8 mouse cellular contexts compared by ENCODE assay signal in genomic region chr1:128243627-128243995, GRCm38 (mm10). TPM values are rescaled to one million over a fixed set of nuclear protein-coding genes. Genes with fewer than 3 reads are reported as not detected.
A peak's percentile ranks its signal among the peaks of the same experiment; 100 is the strongest.
DNase-seq lines count a peak whose midpoint lies in the region; ATAC-seq and TF ChIP-seq lines count a peak whose summit lies in the region.

Gene Ubxn4 (plus strand): TSS chr1:128243964.

- no peaks in the 10 kb centered on the region for H3K27me3 ChIP-seq in kidney, embryonic 16.5 days (ENCODE audit: insufficient read depth, low read length)
- no peaks in the 10 kb centered on the region for H3K27me3 ChIP-seq in forebrain, postnatal 0 days (ENCODE audit: insufficient read depth, low read length)
- no peaks in the 10 kb centered on the region for H3K27me3 ChIP-seq in hindbrain, embryonic 14.5 days (ENCODE audit: control insufficient read depth, insufficient read depth, low read length)
- no peaks in the 10 kb centered on the region for H3K27me3 ChIP-seq in liver, embryonic 13.5 days
- H3K27me3 ChIP-seq in stomach, postnatal 0 days (ENCODE audit: control insufficient read depth, insufficient read depth, low read length), result no peaks in the 10 kb centered on the region

- no peaks in the 10 kb centered on the region for H3K36me3 ChIP-seq in kidney, embryonic 16.5 days (ENCODE audit: insufficient read depth, low read length)
- H3K36me3 ChIP-seq in forebrain, postnatal 0 days (ENCODE audit: insufficient read depth), result no peaks in the 10 kb centered on the region
- peaks cover 3% of the 10 kb centered on the region; the same call in 1 of the 2 replicates for H3K36me3 ChIP-seq in hindbrain, embryonic 14.5 days (replicated peaks; ENCODE audit: control insufficient read depth, insufficient read depth)
- H3K36me3 ChIP-seq in liver, embryonic 13.5 days, result peaks cover 8% of the 10 kb centered on the region; the same call in 1 of the 2 replicates
- H3K36me3 ChIP-seq in stomach, postnatal 0 days (ENCODE audit: control insufficient read depth, insufficient read depth, low read length), result no peaks in the 10 kb centered on the region

- 15% methylated on average over 10 of the region's 10 CpGs for WGBS in kidney, embryonic 16.5 days
- WGBS in forebrain, postnatal 0 days, result 7% methylated on average over 10 of the region's 10 CpGs
- 9% methylated on average over 10 of the region's 10 CpGs for WGBS in hindbrain, embryonic 14.5 days
- WGBS in liver, embryonic 13.5 days (ENCODE audit: insufficient replicate concordance), result 6% methylated on average over 10 of the region's 10 CpGs
- 7% methylated on average over 10 of the region's 10 CpGs for WGBS in stomach, postnatal 0 days

- H3K4me3 ChIP-seq in kidney, embryonic 16.5 days (ENCODE audit: low read length), result peak within 1 kb of the TSS; percentile 85
- H3K4me3 ChIP-seq in forebrain, postnatal 0 days (ENCODE audit: low read depth, low read length), result peak within 1 kb of the TSS; percentile 82
- H3K4me3 ChIP-seq in hindbrain, embryonic 14.5 days (replicated peaks; ENCODE audit: low read length), result peak within 1 kb of the TSS; percentile 86
- H3K4me3 ChIP-seq in liver, embryonic 13.5 days (replicated peaks), result peak within 1 kb of the TSS; percentile 80
- H3K4me3 ChIP-seq in stomach, postnatal 0 days (ENCODE audit: low read depth, low read length), result peak within 1 kb of the TSS; percentile 77

- TF ChIP-seq EP300 in stomach, postnatal 0 days (optimal IDR thresholded peaks at IDR 0.05), result no peak

- peak within 1 kb of the TSS; percentile 89 for H3K9ac ChIP-seq in kidney, embryonic 16.5 days (replicated peaks; ENCODE audit: low read length)
- H3K9ac ChIP-seq in forebrain, postnatal 0 days, result peak within 1 kb of the TSS; percentile 82
- H3K9ac ChIP-seq in hindbrain, embryonic 14.5 days, result peak within 1 kb of the TSS; percentile 91
- H3K9ac ChIP-seq in liver, embryonic 13.5 days, result peak within 1 kb of the TSS; percentile 89
- H3K9ac ChIP-seq in stomach, postnatal 0 days (ENCODE audit: low read length), result peak within 1 kb of the TSS; percentile 89

- H3K27ac ChIP-seq in kidney, embryonic 16.5 days (ENCODE audit: low read length), result peak within 1 kb of the TSS; percentile 92
- peak within 1 kb of the TSS; percentile 90 for H3K27ac ChIP-seq in forebrain, postnatal 0 days (ENCODE audit: low read depth, low read length)
- peak within 1 kb of the TSS; percentile 91 for H3K27ac ChIP-seq in hindbrain, embryonic 14.5 days
- peak within 1 kb of the TSS; percentile 90 for H3K27ac ChIP-seq in liver, embryonic 13.5 days
- H3K27ac ChIP-seq in stomach, postnatal 0 days (replicated peaks), result peak within 1 kb of the TSS; percentile 94

- peaks cover 13% of the 10 kb centered on the region for H3K4me1 ChIP-seq in kidney, embryonic 16.5 days (ENCODE audit: insufficient read depth, low read length)
- H3K4me1 ChIP-seq in forebrain, postnatal 0 days (ENCODE audit: insufficient read depth), result 0 out of 2 replicates have a peak, but pooled peaks cover 9% of the 10 kb centered on the region
- peaks cover 20% of the 10 kb centered on the region for H3K4me1 ChIP-seq in hindbrain, embryonic 14.5 days (replicated peaks; ENCODE audit: control insufficient read depth, insufficient read depth, low read length)
- peaks cover 17% of the 10 kb centered on the region for H3K4me1 ChIP-seq in liver, embryonic 13.5 days (replicated peaks)
- H3K4me1 ChIP-seq in stomach, postnatal 0 days (replicated peaks; ENCODE audit: control insufficient read depth, insufficient read depth), result no peaks in the 10 kb centered on the region

- ATAC-seq in kidney, embryonic 16.5 days (ENCODE audit: low FRiP score, low TSS enrichment), result peak; percentile 32
- ATAC-seq in forebrain, postnatal 0 days, result peak; percentile 14
- ATAC-seq in hindbrain, embryonic 14.5 days (ENCODE audit: low FRiP score), result peak; percentile 56
- ATAC-seq in liver, embryonic 13.5 days (ENCODE audit: low read depth), result peak; percentile 6; the same call in 1 of the 2 replicates
- ATAC-seq in stomach, postnatal 0 days (ENCODE audit: low FRiP score, low TSS enrichment), result peak; percentile 6; the same call in 1 of the 2 replicates

- DNase-seq in kidney, adult 9 months, result no peak
- no peak for DNase-seq in adrenal gland, adult 2 months
- no peak for DNase-seq in forebrain, postnatal 0 days
- no peak for DNase-seq in hindbrain, embryonic 14.5 days (ENCODE audit: low spot score)
- DNase-seq in liver, embryonic 13.5 days, result no peak
- DNase-seq in stomach, postnatal 0 days (ENCODE audit: low spot score), result no peak
- no peak for DNase-seq in retina, embryonic 14.5 days (ENCODE audit: low spot score)

- H3K4me2 ChIP-seq in kidney, embryonic 16.5 days (replicated peaks; ENCODE audit: low read depth, low read length), result peak within 1 kb of the TSS; percentile 92
- H3K4me2 ChIP-seq in forebrain, postnatal 0 days (ENCODE audit: low read depth), result peak within 1 kb of the TSS; percentile 92
- peak within 1 kb of the TSS; percentile 89 for H3K4me2 ChIP-seq in hindbrain, embryonic 14.5 days (replicated peaks)
- peak within 1 kb of the TSS; percentile 96 for H3K4me2 ChIP-seq in liver, embryonic 13.5 days
- peak within 1 kb of the TSS; percentile 88 for H3K4me2 ChIP-seq in stomach, postnatal 0 days (replicated peaks; ENCODE audit: low read depth)

- no peaks in the 10 kb centered on the region for H3K9me3 ChIP-seq in kidney, embryonic 16.5 days (ENCODE audit: low read length)
- H3K9me3 ChIP-seq in forebrain, postnatal 0 days (ENCODE audit: low read length), result no peaks in the 10 kb centered on the region
- H3K9me3 ChIP-seq in hindbrain, embryonic 14.5 days (ENCODE audit: control insufficient read depth, low read length), result no peaks in the 10 kb centered on the region
- H3K9me3 ChIP-seq in liver, embryonic 13.5 days (replicated peaks), result no peaks in the 10 kb centered on the region
- H3K9me3 ChIP-seq in stomach, postnatal 0 days (ENCODE audit: control insufficient read depth, low read length), result no peaks in the 10 kb centered on the region

- TF ChIP-seq CTCF in forebrain, postnatal 0 days (IDR thresholded peaks at IDR 0.05; ENCODE audit: low read depth), result no peak
- no peak for TF ChIP-seq CTCF in stomach, postnatal 0 days (IDR thresholded peaks at IDR 0.05; ENCODE audit: low read depth)

RNA-seq across cellular contexts. Expression of gene Ubxn4, which starts in this region (rescaled TPM):
- polyA plus RNA-seq in kidney, embryonic 16.5 days (2015; fragmentation: Nextera tagmentation; extraction: Ambion mirVana), result 56.5 and 66.8 TPM in 2 replicates
- 100 to 1,000 TPM in 1 of 2 experiments, 10 to 100 TPM in 1; 70.1 to 134 TPM for total RNA-seq in adrenal gland, adult 2 months (2021)
- 21.2 and 22.0 TPM in 2 replicates for polyA plus RNA-seq in adrenal gland, adult 2 months (2012; rRNA removed)
- total RNA-seq in forebrain, postnatal 0 days (2014; rRNA removed), result 66.7 and 78.1 TPM in 2 replicates
- polyA plus RNA-seq in forebrain, postnatal 0 days (2015; fragmentation: Nextera tagmentation; extraction: Ambion mirVana), result 50.5 and 64.4 TPM in 2 replicates
- polyA plus RNA-seq in hindbrain, embryonic 14.5 days (2014; fragmentation: Nextera tagmentation; extraction: Ambion mirVana), result 68.9 and 73.3 TPM in 2 replicates
- 43.1 and 44.6 TPM in 2 replicates for polyA plus RNA-seq in liver, embryonic 13.5 days (2015; fragmentation: Nextera tagmentation; extraction: Ambion mirVana)
- 54.5 and 62.4 TPM in 2 replicates for polyA plus RNA-seq in stomach, postnatal 0 days (2015; fragmentation: Nextera tagmentation; extraction: Ambion mirVana)

Comparison
In these comparisons a context has a peak if more than half of its experiments do, and no peak if none do; other contexts are left out.
1. ATAC-seq: peak in every context shown above with its lines; median percentile 56 in hindbrain, embryonic 14.5 days; 32 in kidney, embryonic 16.5 days; 14 in forebrain, postnatal 0 days; 6 in liver, embryonic 13.5 days; 6 in stomach, postnatal 0 days.